ENCODE assay signal across 28 mouse cellular contexts in the genomic region with DNA sequence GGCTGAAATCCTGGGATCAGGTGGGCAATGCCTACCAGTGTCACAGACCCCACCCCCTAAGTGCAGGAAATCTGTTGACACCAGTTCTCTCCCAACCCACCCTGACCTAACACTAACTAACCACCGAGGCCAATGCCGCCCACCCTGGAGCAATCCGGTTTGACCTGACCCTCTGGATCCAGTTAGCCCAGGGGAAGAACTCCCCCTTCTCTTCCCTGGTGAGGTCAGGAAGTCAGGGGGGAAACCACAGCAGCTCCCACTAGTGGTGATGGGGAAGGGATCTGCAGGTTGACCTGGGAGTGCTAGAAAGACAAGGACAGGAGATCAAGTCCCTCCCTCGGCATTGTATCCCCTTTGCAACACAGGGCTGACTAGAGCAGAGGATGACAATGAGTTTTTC. TPM values are rescaled to one million over a fixed set of nuclear protein-coding genes. Genes with fewer than 3 reads are reported as not detected.
A peak's percentile ranks its signal among the peaks of the same experiment; 100 is the strongest.
DNase-seq lines count a peak whose midpoint lies in the region; ATAC-seq and TF ChIP-seq lines count a peak whose summit lies in the region.
"Had no signal": no experiment of that assay in that cellular context is flagged by ENCODE, and none has a peak within 500 bp of the region (broad histone marks: within the 10 kb centered on the region; RNA-seq: fewer than 3 reads in every experiment).

No protein-coding gene starts in this region.

- no peaks in the 10 kb centered on the region; the same call in 1 of the 2 replicates for H3K36me3 ChIP-seq in forebrain, postnatal 0 days (ENCODE audit: insufficient read depth)
- H3K36me3 ChIP-seq in forebrain, embryonic 10.5 days (replicated peaks) = no peaks in the 10 kb centered on the region
- H3K36me3 ChIP-seq in limb, embryonic 11.5 days (ENCODE audit: control insufficient read depth, insufficient read depth, low read length) = no peaks in the 10 kb centered on the region
- H3K36me3 ChIP-seq in limb, embryonic 10.5 days = no peaks in the 10 kb centered on the region
- H3K36me3 ChIP-seq: forebrain, embryonic 15.5 days; heart, embryonic 12.5 days; liver, embryonic 15.5 days had no signal

- no peak overlapping the region for H3K4me3 ChIP-seq in forebrain, postnatal 0 days (ENCODE audit: low read depth, low read length)
- H3K4me3 ChIP-seq in forebrain, embryonic 10.5 days = no peak overlapping the region
- no peak overlapping the region for H3K4me3 ChIP-seq in limb, embryonic 11.5 days (ENCODE audit: low read depth, low read length)
- no peak overlapping the region for H3K4me3 ChIP-seq in limb, embryonic 10.5 days
- H3K4me3 ChIP-seq: forebrain, embryonic 15.5 days; heart, embryonic 12.5 days; liver, embryonic 15.5 days; myocyte had no signal

- H3K4me2 ChIP-seq in forebrain, postnatal 0 days (ENCODE audit: low read depth) = no peak overlapping the region
- no peak overlapping the region for H3K4me2 ChIP-seq in limb, embryonic 11.5 days (ENCODE audit: low read depth, severe bottlenecking)
- H3K4me2 ChIP-seq: forebrain, embryonic 15.5 days; heart, embryonic 12.5 days; hindbrain, embryonic 14.5 days; liver, embryonic 15.5 days had no signal

- no peak overlapping the region for H3K9ac ChIP-seq in forebrain, postnatal 0 days
- H3K9ac ChIP-seq in limb, embryonic 11.5 days (ENCODE audit: low read length) = no peak overlapping the region
- H3K9ac ChIP-seq: forebrain, embryonic 15.5 days; heart, embryonic 12.5 days; hindbrain, embryonic 14.5 days; liver, embryonic 15.5 days had no signal

- no peak for ATAC-seq in forebrain, postnatal 0 days
- ATAC-seq in limb, embryonic 11.5 days (ENCODE audit: insufficient number of reproducible peaks, low FRiP score, low TSS enrichment, low read depth) = 0 out of 2 replicates have a peak, but pooled peaks have one; percentile 4

- H3K4me1 ChIP-seq in forebrain, postnatal 0 days (ENCODE audit: insufficient read depth) = no peaks in the 10 kb centered on the region
- peaks cover 6% of the 10 kb centered on the region for H3K4me1 ChIP-seq in forebrain, embryonic 10.5 days
- no peaks in the 10 kb centered on the region for H3K4me1 ChIP-seq in limb, embryonic 11.5 days (ENCODE audit: control insufficient read depth, insufficient read depth, low read length)
- peaks cover 12% of the 10 kb centered on the region for H3K4me1 ChIP-seq in limb, embryonic 10.5 days

- no peaks in the 10 kb centered on the region for H3K27me3 ChIP-seq in forebrain, postnatal 0 days (ENCODE audit: insufficient read depth, low read length)
- H3K27me3 ChIP-seq in forebrain, embryonic 10.5 days (ENCODE audit: poor library complexity, severe bottlenecking) = peaks cover 35% of the 10 kb centered on the region
- peaks cover 1% of the 10 kb centered on the region; the same call in 1 of the 2 replicates for H3K27me3 ChIP-seq in limb, embryonic 11.5 days (ENCODE audit: control insufficient read depth, insufficient read depth, low read length)
- H3K27me3 ChIP-seq in limb, embryonic 10.5 days (ENCODE audit: low read depth, poor library complexity, severe bottlenecking) = peaks cover 37% of the 10 kb centered on the region

- H3K27ac ChIP-seq in forebrain, postnatal 0 days (ENCODE audit: low read depth, low read length) = no peak overlapping the region
- no peak overlapping the region for H3K27ac ChIP-seq in forebrain, embryonic 10.5 days
- no peak overlapping the region for H3K27ac ChIP-seq in limb, embryonic 11.5 days (replicated peaks; ENCODE audit: low read depth, low read length)
- H3K27ac ChIP-seq in limb, embryonic 10.5 days = no peak overlapping the region
- H3K27ac ChIP-seq: forebrain, embryonic 15.5 days; hindbrain, embryonic 14.5 days; kidney, postnatal 0 days; liver, embryonic 15.5 days had no signal

- WGBS in forebrain, postnatal 0 days = 64% methylated on average over 4 of the region's 4 CpGs
- WGBS in forebrain, embryonic 10.5 days = 53% methylated on average over 4 of the region's 4 CpGs
- 55% methylated on average over 4 of the region's 4 CpGs for WGBS in limb, embryonic 11.5 days
- 56% methylated on average over 4 of the region's 4 CpGs for WGBS in limb, embryonic 10.5 days

- no peaks in the 10 kb centered on the region for H3K9me3 ChIP-seq in forebrain, postnatal 0 days (ENCODE audit: low read length)
- no peaks in the 10 kb centered on the region for H3K9me3 ChIP-seq in forebrain, embryonic 10.5 days
- H3K9me3 ChIP-seq in limb, embryonic 11.5 days (ENCODE audit: control insufficient read depth, low read length) = no peaks in the 10 kb centered on the region
- H3K9me3 ChIP-seq in limb, embryonic 10.5 days (replicated peaks) = no peaks in the 10 kb centered on the region
- H3K9me3 ChIP-seq: forebrain, embryonic 15.5 days; heart, embryonic 12.5 days; liver, embryonic 15.5 days had no signal

- TF ChIP-seq CTCF in forebrain, postnatal 0 days (IDR thresholded peaks at IDR 0.05; ENCODE audit: low read depth) = peak; percentile 21; the same call in 1 of the 2 replicates

- DNase-seq in forebrain, postnatal 0 days = no peak
- DNase-seq in forebrain, embryonic 10.5 days (ENCODE audit: extremely low spot score, low spot score) = no peak
- no peak for DNase-seq in limb, embryonic 11.5 days (ENCODE audit: low spot score)
- no peak for DNase-seq in limb, embryonic 10.5 days (ENCODE audit: low spot score)
- peak; percentile 3 for DNase-seq in ovary, postnatal 36 days (ENCODE audit: low spot score)
- DNase-seq in ovary, postnatal 14 days (ENCODE audit: low spot score) = no peak
- DNase-seq in right cerebral cortex, postnatal 25 days = no peak
- DNase-seq: gastrocnemius, postnatal 36 days; right cerebral cortex, postnatal 14 days had no signal

RNA-seq across cellular contexts. Expression of gene Scgb1c1, which starts 0.3 kb away (rescaled TPM):
- total RNA-seq in forebrain, postnatal 0 days (2014; rRNA removed) = not detected in 2 replicates
- 0.48 TPM in 1 of 2 replicates, not detected in the other for polyA plus RNA-seq in forebrain, postnatal 0 days (2015; fragmentation: Nextera tagmentation; extraction: Ambion mirVana)
- not detected in 2 replicates for polyA plus RNA-seq in forebrain, embryonic 10.5 days (2016; fragmentation: Nextera tagmentation; extraction: Ambion mirVana)
- polyA plus RNA-seq in limb, embryonic 11.5 days (2014; fragmentation: Nextera tagmentation; extraction: Ambion mirVana) = not detected in 2 replicates
- not detected in 2 replicates for polyA plus RNA-seq in limb, embryonic 10.5 days (2016; fragmentation: Nextera tagmentation; extraction: Ambion mirVana)
- total RNA-seq: adrenal gland, postnatal 4 days; CH12.LX; gastrocnemius, postnatal 36 days; layer of hippocampus, adult 18-20 months; layer of hippocampus, postnatal 25 days; left cerebral cortex, postnatal 10 days had no signal
- polyA plus RNA-seq: forebrain, embryonic 15.5 days; heart, embryonic 12.5 days; hindbrain, embryonic 14.5 days; intestine, embryonic 16.5 days; kidney, postnatal 0 days; limb, embryonic 14.5 days; liver, embryonic 15.5 days; myocyte; neural tube, embryonic 14.5 days; stomach, embryonic 14.5 days; urinary bladder, adult 2 months had no signal

RNA-seq across cellular contexts. Expression of gene Odf3, which starts 1.9 kb away (rescaled TPM):
- total RNA-seq in forebrain, postnatal 0 days (2014; rRNA removed) = not detected in 2 replicates
- polyA plus RNA-seq in forebrain, postnatal 0 days (2015; fragmentation: Nextera tagmentation; extraction: Ambion mirVana) = 0.10 and 0.13 TPM in 2 replicates
- polyA plus RNA-seq in forebrain, embryonic 10.5 days (2016; fragmentation: Nextera tagmentation; extraction: Ambion mirVana) = not detected in 2 replicates
- not detected in 2 replicates for polyA plus RNA-seq in limb, embryonic 11.5 days (2014; fragmentation: Nextera tagmentation; extraction: Ambion mirVana)
- polyA plus RNA-seq in limb, embryonic 10.5 days (2016; fragmentation: Nextera tagmentation; extraction: Ambion mirVana) = not detected in 2 replicates
- total RNA-seq: CH12.LX; gastrocnemius, postnatal 36 days; heart, postnatal 14 days; layer of hippocampus, adult 18-20 months; layer of hippocampus, postnatal 25 days; left cerebral cortex, postnatal 10 days had no signal
- polyA plus RNA-seq: heart, embryonic 12.5 days; hindbrain, embryonic 14.5 days; intestine, embryonic 16.5 days; kidney, postnatal 0 days; liver, embryonic 15.5 days; spleen, adult 2 months; stomach, embryonic 14.5 days; thymus, postnatal 0 days; urinary bladder, adult 2 months had no signal

RNA-seq across cellular contexts. Expression of gene Gm45785, which starts 10.4 kb away (rescaled TPM):
- 2.0 and 4.2 TPM in 2 replicates for total RNA-seq in forebrain, postnatal 0 days (2014; rRNA removed)
- polyA plus RNA-seq in forebrain, postnatal 0 days (2015; fragmentation: Nextera tagmentation; extraction: Ambion mirVana) = not detected in 2 replicates
- not detected in 2 replicates for polyA plus RNA-seq in forebrain, embryonic 10.5 days (2016; fragmentation: Nextera tagmentation; extraction: Ambion mirVana)
- not detected in 2 replicates for polyA plus RNA-seq in limb, embryonic 11.5 days (2014; fragmentation: Nextera tagmentation; extraction: Ambion mirVana)
- not detected in 2 replicates for polyA plus RNA-seq in limb, embryonic 10.5 days (2016; fragmentation: Nextera tagmentation; extraction: Ambion mirVana)
- total RNA-seq: CH12.LX; gastrocnemius, postnatal 36 days; heart, postnatal 14 days; layer of hippocampus, postnatal 25 days had no signal
- polyA plus RNA-seq: forebrain, embryonic 15.5 days; heart, embryonic 12.5 days; hindbrain, embryonic 14.5 days; intestine, embryonic 16.5 days; limb, embryonic 14.5 days; liver, embryonic 15.5 days; myocyte; spleen, adult 2 months; stomach, embryonic 14.5 days; thymus, postnatal 0 days; urinary bladder, adult 2 months had no signal

RNA-seq across cellular contexts. Expression of gene Urah, which starts 10.9 kb away (rescaled TPM):
- total RNA-seq in forebrain, postnatal 0 days (2014; rRNA removed) = not detected in 2 replicates
- 0.48 and 0.64 TPM in 2 replicates for polyA plus RNA-seq in forebrain, postnatal 0 days (2015; fragmentation: Nextera tagmentation; extraction: Ambion mirVana)
- polyA plus RNA-seq in forebrain, embryonic 10.5 days (2016; fragmentation: Nextera tagmentation; extraction: Ambion mirVana) = 0.41 and 0.64 TPM in 2 replicates
- 0.68 and 0.78 TPM in 2 replicates for polyA plus RNA-seq in limb, embryonic 11.5 days (2014; fragmentation: Nextera tagmentation; extraction: Ambion mirVana)
- 0.75 and 0.95 TPM in 2 replicates for polyA plus RNA-seq in limb, embryonic 10.5 days (2016; fragmentation: Nextera tagmentation; extraction: Ambion mirVana)
- total RNA-seq: CH12.LX; gastrocnemius, postnatal 36 days; heart, postnatal 14 days had no signal
- polyA plus RNA-seq: forebrain, embryonic 15.5 days had no signal

RNA-seq across cellular contexts. Expression of gene Ric8a, which starts 11.1 kb away (rescaled TPM):
- 98.8 and 123 TPM in 2 replicates for total RNA-seq in forebrain, postnatal 0 days (2014; rRNA removed)
- polyA plus RNA-seq in forebrain, postnatal 0 days (2015; fragmentation: Nextera tagmentation; extraction: Ambion mirVana) = 79.5 and 91.8 TPM in 2 replicates
- polyA plus RNA-seq in forebrain, embryonic 10.5 days (2016; fragmentation: Nextera tagmentation; extraction: Ambion mirVana) = 51.3 and 57.6 TPM in 2 replicates
- 57.2 and 61.4 TPM in 2 replicates for polyA plus RNA-seq in limb, embryonic 11.5 days (2014; fragmentation: Nextera tagmentation; extraction: Ambion mirVana)
- 45.2 and 54.2 TPM in 2 replicates for polyA plus RNA-seq in limb, embryonic 10.5 days (2016; fragmentation: Nextera tagmentation; extraction: Ambion mirVana)
